Mouse (Mus musculus) megakaryocyte, embryonic 14.5 days (primary cell): ENCODE measurements around the gene Cutal. TPM values are rescaled to one million over a fixed set of nuclear protein-coding genes. Genes with fewer than 3 reads are reported as not detected.

Experiments used
- H3K27me3 ChIP-seq: replicated peaks from 2 replicates; pipeline ENCODE3; 2012; ENCODE audit warnings: inconsistent platforms
- H3K36me3 ChIP-seq: replicated peaks from 2 replicates; pipeline ENCODE3; 2012; ENCODE audit warnings: low read length, inconsistent platforms, mixed read lengths
- H3K4me1 ChIP-seq: 2 replicates; pipeline ENCODE4 v1.6.1; 2012; ENCODE audit warnings: inconsistent platforms
- H3K4me3 ChIP-seq: replicated peaks from 2 replicates; pipeline ENCODE3; 2012; ENCODE audit warnings: moderate library complexity, mild to moderate bottlenecking, inconsistent platforms
- H3K9me3 ChIP-seq: 2 replicates; pipeline ENCODE4 v1.6.1; 2012; ENCODE audit warnings: inconsistent platforms
- FLI1 ChIP-seq: IDR thresholded peaks from 2 replicates; pipeline ENCODE4 v1.6.1; 2012; ENCODE audit warnings: low read length, inconsistent platforms, mixed read lengths
- GATA1 ChIP-seq: IDR thresholded peaks from 3 replicates; pipeline ENCODE4 v1.6.1; 2012; ENCODE audit warnings: mixed read lengths, low read length, inconsistent platforms, borderline replicate concordance
- polyA plus RNA-seq: library from polyadenylated mRNA; stranded (reverse); fragments of >175 nt; gene quantifications from 2 replicates; pipeline ENCODE4 v1.2.3, GENCODE M21; 2012; ENCODE audit warnings: low replicate concordance; ENCODE audit not compliant: insufficient read depth

Gene Cutal
- polyA plus RNA-seq, 1 experiment, result not detected

GRCm38 (mm10) chr2:34841706-34842105, 32.5 kb upstream of the Cutal start:
- no peaks in the 10 kb centered on the region for H3K36me3 ChIP-seq
- H3K4me1 ChIP-seq, result no peaks in the 10 kb centered on the region
- H3K4me3 ChIP-seq, result no peak overlapping the region
- no peaks in the 10 kb centered on the region for H3K9me3 ChIP-seq
- peaks cover 4% of the 10 kb centered on the region for H3K27me3 ChIP-seq
- TF ChIP-seq FLI1 (no peak), GATA1 (no peak)

GRCm38 (mm10) chr2:34843211-34843939, 30.8 kb upstream of the Cutal start:
- Histone ChIP-seq H3K27me3 (peaks cover under 1% of the 10 kb centered on the region), H3K9me3 (peaks cover 12% of the 10 kb centered on the region), H3K4me3 (no peak overlapping the region), H3K36me3 (peaks cover 7% of the 10 kb centered on the region), H3K4me1 (no peaks in the 10 kb centered on the region)
- TF ChIP-seq GATA1, result no peak
- no peak for TF ChIP-seq FLI1

GRCm38 (mm10) chr2:34847702-34848101, 26.5 kb upstream of the Cutal start:
- H3K36me3 ChIP-seq, result peaks cover 45% of the 10 kb centered on the region
- peaks cover 12% of the 10 kb centered on the region for H3K9me3 ChIP-seq
- TF ChIP-seq GATA1, result no peak
- no peak for TF ChIP-seq FLI1
- H3K4me3 ChIP-seq, result no peak overlapping the region
- H3K27me3 ChIP-seq, result no peaks in the 10 kb centered on the region
- no peaks in the 10 kb centered on the region for H3K4me1 ChIP-seq

GRCm38 (mm10) chr2:34855265-34855664, 18.9 kb upstream of the Cutal start:
- peaks cover 96% of the 10 kb centered on the region for H3K36me3 ChIP-seq
- H3K4me3 ChIP-seq, result no peak overlapping the region
- H3K4me1 ChIP-seq, result 0 out of 2 replicates have a peak, but pooled peaks cover 2% of the 10 kb centered on the region
- H3K9me3 ChIP-seq, result no peaks in the 10 kb centered on the region
- no peaks in the 10 kb centered on the region for H3K27me3 ChIP-seq
- TF ChIP-seq GATA1, result no peak
- TF ChIP-seq FLI1, result no peak

GRCm38 (mm10) chr2:34857728-34858127, 16.5 kb upstream of the Cutal start:
- no peak overlapping the region for H3K4me3 ChIP-seq
- H3K36me3 ChIP-seq, result peaks cover 91% of the 10 kb centered on the region
- no peaks in the 10 kb centered on the region for H3K27me3 ChIP-seq
- H3K9me3 ChIP-seq, result no peaks in the 10 kb centered on the region
- 0 out of 2 replicates have a peak, but pooled peaks cover 2% of the 10 kb centered on the region for H3K4me1 ChIP-seq
- no peak for TF ChIP-seq FLI1
- no peak for TF ChIP-seq GATA1

GRCm38 (mm10) chr2:34869680-34870079, 4.5 kb upstream of the Cutal start:
- Histone ChIP-seq H3K36me3 (peaks cover 35% of the 10 kb centered on the region), H3K4me3 (peak overlapping the region; percentile 97), H3K4me1 (peaks cover 45% of the 10 kb centered on the region), H3K9me3 (no peaks in the 10 kb centered on the region), H3K27me3 (peaks cover 6% of the 10 kb centered on the region)
- TF ChIP-seq GATA1, result no peak
- TF ChIP-seq FLI1, result no peak

GRCm38 (mm10) chr2:34870520-34871474, 3.4 kb upstream of the Cutal start:
- Histone ChIP-seq H3K9me3 (no peaks in the 10 kb centered on the region), H3K4me1 (peaks cover 47% of the 10 kb centered on the region)

GRCm38 (mm10) chr2:34874816-34875345, 685 bp downstream of the Cutal start, which contains the start of gene Psmd5:
TSS of gene Psmd5 (minus strand) at chr2:34874968.
- Histone ChIP-seq H3K36me3 (no peaks in the 10 kb centered on the region), H3K9me3 (no peaks in the 10 kb centered on the region), H3K27me3 (peaks cover 22% of the 10 kb centered on the region), H3K4me1 (peaks cover 33% of the 10 kb centered on the region), H3K4me3 (peak within 1 kb of the TSS; percentile 62)
- TF ChIP-seq FLI1 (no peak), GATA1 (no peak)

More at GRCm38 (mm10) chr2:34870520-34871474, 3.4 kb upstream of the Cutal start:
- H3K4me3 ChIP-seq, result peak overlapping the region; percentile 97
- peaks cover 23% of the 10 kb centered on the region for H3K36me3 ChIP-seq
- H3K27me3 ChIP-seq, result peaks cover 9% of the 10 kb centered on the region
- TF ChIP-seq GATA1 (no peak), FLI1 (no peak)

- Histone ChIP-seq H3K4me1 (peaks cover 24% of the 10 kb centered on the region), H3K4me3 (no peak overlapping the region), H3K9me3 (peaks cover 6% of the 10 kb centered on the region), H3K36me3 (no peaks in the 10 kb centered on the region), H3K27me3 (peaks cover 39% of the 10 kb centered on the region)
- TF ChIP-seq GATA1 (no peak), FLI1 (no peak)
Observed at GRCm38 (mm10) chr2:34880054-34880453, 5.9 kb downstream of the Cutal start.
